10 mouse cellular contexts compared by ENCODE assay signal in the genomic region with DNA sequence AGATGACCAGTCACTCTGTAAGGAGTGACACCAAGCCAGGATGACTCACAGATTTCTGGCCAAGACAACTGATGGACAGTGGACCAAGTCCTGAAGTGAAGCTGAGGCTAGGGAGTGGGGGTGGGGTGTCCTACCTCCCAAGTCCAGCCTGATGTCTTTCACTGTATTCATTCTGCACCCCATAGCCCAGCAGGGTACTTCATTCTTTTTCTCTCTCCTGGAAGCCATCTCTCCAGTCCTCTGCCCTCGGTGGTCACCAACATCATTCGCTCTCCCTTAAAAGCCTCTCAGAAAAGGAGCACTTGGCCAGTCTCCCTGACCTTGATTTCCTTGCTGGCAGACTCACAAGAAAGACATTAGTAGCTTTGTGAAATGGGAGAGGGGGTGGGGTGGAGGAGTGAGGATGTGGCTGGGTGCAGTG. TPM values are rescaled to one million over a fixed set of nuclear protein-coding genes. Genes with fewer than 3 reads are reported as not detected.
DNase-seq lines count a peak whose midpoint lies in the region.
"Had no signal": no experiment of that assay in that cellular context is flagged by ENCODE, and none has a peak within 500 bp of the region (broad histone marks: within the 10 kb centered on the region; RNA-seq: fewer than 3 reads in every experiment).

No protein-coding gene starts in this region.

- peak; percentile 54 to 59 for DNase-seq in cerebellum, postnatal 10 days
- no peak for DNase-seq in cerebellum, adult 8-10 months
- DNase-seq in lung, postnatal 10 days = peak; percentile 36
- DNase-seq in lung, postnatal 36 days = no peak
- peak; percentile 36 to 61 for DNase-seq in adrenal gland, postnatal 36 days
- DNase-seq in testis, postnatal 10 days (ENCODE audit: low spot score) = peak; percentile 69
- no peak for DNase-seq in spleen, postnatal 4 days (ENCODE audit: low spot score in 2 of 2)
- no peak for DNase-seq in gastrocnemius, postnatal 4 days (ENCODE audit: low spot score in 2 of 2)
- DNase-seq: heart, adult 18-20 months; thymus, postnatal 25 days had no signal

RNA-seq across cellular contexts. Expression of gene Srgap3, which starts 56.7 kb away (rescaled TPM):
- 10 to 100 TPM; 17.1 to 26.3 TPM for total RNA-seq in adrenal gland, postnatal 36 days (2021)
- 10 to 100 TPM; 15.6 to 20.3 TPM for total RNA-seq in gastrocnemius, postnatal 4 days (2021)

Comparison
In these comparisons a context has a peak if more than half of its experiments do, and no peak if none do; other contexts are left out.
1. DNase-seq: peak in cerebellum, postnatal 10 days (2 of 2), lung, postnatal 10 days (single experiment), adrenal gland, postnatal 36 days (2 of 2) and testis, postnatal 10 days (single experiment); none in cerebellum, adult 8-10 months (single experiment), lung, postnatal 36 days (single experiment), spleen, postnatal 4 days (0 of 2) and gastrocnemius, postnatal 4 days (0 of 2).